ENCODE assay signal across 8 mouse cellular contexts in genomic region chr11:51854981-51855817, GRCm38 (mm10). TPM values are rescaled to one million over a fixed set of nuclear protein-coding genes. Genes with fewer than 3 reads are reported as not detected.
A peak's percentile ranks its signal among the peaks of the same experiment; 100 is the strongest.
DNase-seq lines count a peak whose midpoint lies in the region; ATAC-seq and TF ChIP-seq lines count a peak whose summit lies in the region.

No protein-coding gene starts in this region.

- no peak for TF ChIP-seq POLR2A in spleen, adult 2 months (IDR thresholded peaks at IDR 0.05; ENCODE audit: low read depth, low read length)

- H3K36me3 ChIP-seq in embryonic facial prominence, embryonic 12.5 days, result no peaks in the 10 kb centered on the region
- H3K36me3 ChIP-seq in midbrain, embryonic 16.5 days (ENCODE audit: control insufficient read depth, insufficient read depth, low read length), result no peaks in the 10 kb centered on the region
- no peaks in the 10 kb centered on the region for H3K36me3 ChIP-seq in spleen, adult 2 months (ENCODE audit: control insufficient read depth, insufficient read depth, low read length)

- peak overlapping the region; percentile 85; the same call in 1 of the 2 replicates for H3K9ac ChIP-seq in embryonic facial prominence, embryonic 12.5 days
- H3K9ac ChIP-seq in midbrain, embryonic 16.5 days (ENCODE audit: low read depth, low read length), result peak overlapping the region; percentile 73

- DNase-seq in 3T3-L1 (ENCODE audit: low read depth, low spot score), result peak; percentile 74
- peak; percentile 59 for DNase-seq in adrenal gland, adult 8-10 months
- peak; percentile 54 for DNase-seq in heart, adult 8-10 months (ENCODE audit: low spot score)
- peak; percentile 58 to 63 for DNase-seq in kidney, adult 8-10 months
- DNase-seq in liver, result peak; percentile 80
- DNase-seq in spleen, adult 2 months (ENCODE audit: low read depth in 1 of 2, low spot score in 2 of 2), result peak; percentile 55 to 66

- peak; percentile 72 for ATAC-seq in embryonic facial prominence, embryonic 12.5 days (ENCODE audit: insufficient number of reproducible peaks, insufficient read depth, low FRiP score, low TSS enrichment)
- ATAC-seq in midbrain, embryonic 16.5 days, result peak; percentile 83

- WGBS in embryonic facial prominence, embryonic 12.5 days, result 3% methylated on average over 40 of the region's 42 CpGs
- WGBS in midbrain, embryonic 16.5 days, result under 1% methylated on average over 34 of the region's 42 CpGs
- WGBS in spleen, adult 2 months, result 9% methylated on average over 39 of the region's 42 CpGs

- no peaks in the 10 kb centered on the region for H3K9me3 ChIP-seq in embryonic facial prominence, embryonic 12.5 days
- H3K9me3 ChIP-seq in midbrain, embryonic 16.5 days (replicated peaks; ENCODE audit: control insufficient read depth, low read length, poor library complexity, severe bottlenecking), result no peaks in the 10 kb centered on the region

- peak overlapping the region; percentile 95 for H3K4me2 ChIP-seq in embryonic facial prominence, embryonic 12.5 days (replicated peaks)
- H3K4me2 ChIP-seq in midbrain, embryonic 16.5 days (ENCODE audit: low read length), result peak overlapping the region; percentile 99

- peak overlapping the region; percentile 90 for H3K27ac ChIP-seq in embryonic facial prominence, embryonic 12.5 days
- no peak overlapping the region; the same call in 1 of the 2 replicates for H3K27ac ChIP-seq in midbrain, embryonic 16.5 days (ENCODE audit: low read length)
- H3K27ac ChIP-seq in spleen, adult 2 months (ENCODE audit: insufficient read depth, low read length), result peak overlapping the region; percentile 83

- H3K27me3 ChIP-seq in embryonic facial prominence, embryonic 12.5 days, result peaks cover 10% of the 10 kb centered on the region; the same call in 1 of the 2 replicates
- H3K27me3 ChIP-seq in midbrain, embryonic 16.5 days (ENCODE audit: control insufficient read depth, insufficient read depth, low read depth, low read length), result peaks cover 4% of the 10 kb centered on the region
- no peaks in the 10 kb centered on the region for H3K27me3 ChIP-seq in spleen, adult 2 months (ENCODE audit: control insufficient read depth, insufficient read depth, low read length)

- H3K4me1 ChIP-seq in embryonic facial prominence, embryonic 12.5 days, result peaks cover 24% of the 10 kb centered on the region
- H3K4me1 ChIP-seq in midbrain, embryonic 16.5 days (ENCODE audit: control insufficient read depth, insufficient read depth, low read length), result peaks cover 15% of the 10 kb centered on the region
- H3K4me1 ChIP-seq in spleen, adult 2 months (ENCODE audit: control insufficient read depth, insufficient read depth, insufficient read length), result peaks cover 7% of the 10 kb centered on the region; the same call in 1 of the 2 replicates

- H3K4me3 ChIP-seq in embryonic facial prominence, embryonic 12.5 days, result peak overlapping the region; percentile 71
- peak overlapping the region; percentile 72 for H3K4me3 ChIP-seq in midbrain, embryonic 16.5 days (ENCODE audit: low read depth, low read length)
- H3K4me3 ChIP-seq in spleen, adult 2 months (ENCODE audit: extremely low read depth, insufficient read depth, insufficient read length), result peak overlapping the region; percentile 94

- TF ChIP-seq CTCF in spleen, adult 2 months (IDR thresholded peaks at IDR 0.05; ENCODE audit: extremely low read depth, insufficient read depth, insufficient read length, insufficient replicate concordance), result peak; percentile 42; the same call in 1 of the 2 replicates

RNA-seq across cellular contexts. Expression of gene Jade2, which starts 2.3 kb away (rescaled TPM):
- total RNA-seq in adrenal gland, adult 8-10 months (2022), result 10 to 100 TPM; 21.1 to 36.2 (median 30.3) TPM
- polyA plus RNA-seq in embryonic facial prominence, embryonic 12.5 days (2016; fragmentation: Nextera tagmentation; extraction: Ambion mirVana), result 1.8 and 2.1 TPM in 2 replicates
- total RNA-seq in heart, adult 8-10 months (2022), result 10 to 100 TPM in 3 of 4 experiments, 1 to 10 TPM in 1; 9.8 to 14.8 (median 11.8) TPM
- polyA plus RNA-seq in midbrain, embryonic 16.5 days (2015; fragmentation: Nextera tagmentation; extraction: Ambion mirVana), result 0.48 and 0.65 TPM in 2 replicates
- 24.8 and 27.2 TPM in 2 replicates for polyA plus RNA-seq in spleen, adult 2 months (2012; rRNA removed)
